Mouse (Mus musculus) stomach, embryonic 16.5 days (tissue): ENCODE data around the gene Gm49387. TPM values are rescaled to one million over a fixed set of nuclear protein-coding genes. Genes with fewer than 3 reads are reported as not detected.

Experiments used
- ATAC-seq: fragments of 200-750 bp; cut with Nextera tagmentation; 2 replicates; pipeline ENCODE4 v1.8.0; 2017; ENCODE audit warnings: moderate number of reproducible peaks, moderate TSS enrichment; ENCODE audit not compliant: insufficient read depth, low FRiP score
- H3K27ac ChIP-seq: fragments of 300-500 bp; sonication (generic); 2 replicates; pipeline ENCODE4 v1.5.1; 2014; ENCODE audit warnings: low read length
- H3K27me3 ChIP-seq: fragments of 300-500 bp; sonication (generic); 2 replicates; pipeline ENCODE4 v1.6.1; 2014; ENCODE audit warnings: low read length, control low read depth, mixed read lengths; ENCODE audit not compliant: control insufficient read depth, insufficient read depth
- H3K36me3 ChIP-seq: fragments of 300-500 bp; sonication (generic); 2 replicates; pipeline ENCODE4 v1.6.1; 2014; ENCODE audit warnings: low read length; ENCODE audit not compliant: control insufficient read depth, insufficient read depth
- H3K4me1 ChIP-seq: fragments of 300-500 bp; sonication (generic); 2 replicates; pipeline ENCODE4 v1.6.1; 2014; ENCODE audit warnings: low read length, control low read depth, mixed read lengths; ENCODE audit not compliant: control insufficient read depth, insufficient read depth
- H3K4me2 ChIP-seq: fragments of 300-500 bp; sonication (generic); 2 replicates; pipeline ENCODE4 v1.6.1; 2014; ENCODE audit warnings: low read depth, low read length, mixed read lengths
- H3K4me3 ChIP-seq: fragments of 300-500 bp; sonication (generic); replicated peaks from 2 replicates; pipeline ENCODE4 v1.5.1; 2014; ENCODE audit warnings: mild to moderate bottlenecking, low read length
- H3K9ac ChIP-seq: fragments of 300-500 bp; sonication (generic); 2 replicates; pipeline ENCODE4 v1.6.1; 2014; ENCODE audit warnings: low read length
- H3K9me3 ChIP-seq: fragments of 300-500 bp; sonication (generic); replicated peaks from 2 replicates; pipeline ENCODE4 v1.6.1; 2016; ENCODE audit warnings: low read length, control low read depth; ENCODE audit not compliant: control insufficient read depth
- WGBS: fragments of 180-500 bp; shearing (Covaris S2); extraction: QIAGEN DNeasy Blood & Tissue Kit; methylation state at CpG from one replicate; pipeline ENCODE4 v1.1.7; 2014; 5-methylcytosine and 5-hydroxymethylcytosine counted together
- polyA plus RNA-seq: library from polyadenylated mRNA; unstranded; fragments of >200 nt; fragmentation: Nextera tagmentation; extraction: Ambion mirVana; gene quantifications from 2 replicates; pipeline ENCODE4 v1.2.1, GENCODE M21; 2015

The Gm49387 gene
- polyA plus RNA-seq, 1 experiment from 2014 or later = 0.77 TPM

DNA sequence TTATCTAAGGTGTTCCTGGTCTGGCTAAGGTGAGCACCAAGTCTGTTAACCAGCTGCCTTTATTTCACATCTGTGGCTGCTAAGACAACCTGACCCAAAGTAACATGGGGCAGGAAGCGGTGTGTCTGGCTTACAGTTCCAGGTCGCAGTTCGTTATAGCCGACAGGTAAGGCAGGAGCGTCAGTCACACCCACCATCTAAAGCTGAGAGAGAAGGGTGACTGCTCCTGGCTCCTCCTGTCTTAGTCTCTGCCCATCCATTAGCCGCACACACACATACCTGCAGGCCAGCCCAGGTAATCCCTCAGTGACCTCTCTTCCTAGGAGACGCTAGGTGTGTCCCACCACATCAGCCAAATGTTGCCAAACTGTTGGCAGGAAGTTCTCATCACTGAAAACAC is 15.7 kb upstream of the Gm49387 start:
- Histone ChIP-seq H3K9ac (no peak overlapping the region), H3K27me3 (no peaks in the 10 kb centered on the region), H3K4me1 (peaks cover 36% of the 10 kb centered on the region), H3K4me3 (no peak overlapping the region), H3K9me3 (no peaks in the 10 kb centered on the region), H3K4me2 (no peak overlapping the region), H3K36me3 (no peaks in the 10 kb centered on the region), H3K27ac (no peak overlapping the region)
- ATAC-seq = no peak
- WGBS = 60% methylated on average over 7 of the region's 7 CpGs

DNA sequence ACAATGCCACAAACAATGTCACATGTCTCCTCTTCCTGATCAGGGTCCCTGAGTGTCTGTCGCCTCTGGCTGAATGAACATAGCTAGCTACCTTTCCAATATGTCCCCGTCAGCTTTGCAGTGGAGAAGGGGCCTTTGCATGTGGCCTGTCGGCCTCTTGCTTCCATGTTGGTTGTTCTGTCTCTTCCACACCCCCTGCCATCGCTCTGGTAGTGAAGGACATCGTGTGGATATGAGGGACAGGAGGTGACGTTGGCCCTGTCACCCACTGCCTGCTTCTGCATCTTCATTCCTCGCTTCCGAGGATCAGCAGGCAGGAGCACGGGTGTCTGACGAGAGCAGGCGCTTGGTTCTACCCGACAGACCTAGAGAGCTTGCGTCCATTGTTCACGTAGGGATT is 14.7 kb upstream of the Gm49387 start:
- H3K27ac ChIP-seq = no peak overlapping the region
- H3K27me3 ChIP-seq = no peaks in the 10 kb centered on the region
- H3K4me2 ChIP-seq = no peak overlapping the region
- no peak for ATAC-seq
- H3K36me3 ChIP-seq = no peaks in the 10 kb centered on the region
- H3K4me1 ChIP-seq = peaks cover 27% of the 10 kb centered on the region
- H3K4me3 ChIP-seq = no peak overlapping the region
- no peak overlapping the region for H3K9ac ChIP-seq
- WGBS = 89% methylated on average over 14 of the region's 14 CpGs
- no peaks in the 10 kb centered on the region for H3K9me3 ChIP-seq

GRCm38 (mm10) chr14:31654816-31655215 is 14.1 kb upstream of the Gm49387 start:
- no peaks in the 10 kb centered on the region for H3K9me3 ChIP-seq
- H3K4me1 ChIP-seq = peaks cover 22% of the 10 kb centered on the region
- H3K9ac ChIP-seq = no peak overlapping the region
- H3K4me2 ChIP-seq = no peak overlapping the region
- no peaks in the 10 kb centered on the region for H3K36me3 ChIP-seq
- ATAC-seq = no peak
- 86% methylated on average over 5 of the region's 5 CpGs for WGBS
- no peak overlapping the region for H3K4me3 ChIP-seq
- H3K27me3 ChIP-seq = no peaks in the 10 kb centered on the region
- H3K27ac ChIP-seq = no peak overlapping the region

- Histone ChIP-seq H3K27me3 (no peaks in the 10 kb centered on the region), H3K4me2 (no peak overlapping the region), H3K27ac (no peak overlapping the region), H3K36me3 (no peaks in the 10 kb centered on the region), H3K9me3 (no peaks in the 10 kb centered on the region), H3K4me3 (no peak overlapping the region), H3K4me1 (peaks cover 8% of the 10 kb centered on the region; the same call in 1 of the 2 replicates), H3K9ac (no peak overlapping the region)
- WGBS = 70% methylated on average over 14 of the region's 14 CpGs
- ATAC-seq = no peak
These were observed 12.6 kb upstream of the Gm49387 start for GRCm38 (mm10) chr14:31653101-31653875.

GRCm38 (mm10) chr14:31652624-31653023 is 11.9 kb upstream of the Gm49387 start:
- WGBS = 74% methylated on average over 1 of the region's 1 CpGs

DNA sequence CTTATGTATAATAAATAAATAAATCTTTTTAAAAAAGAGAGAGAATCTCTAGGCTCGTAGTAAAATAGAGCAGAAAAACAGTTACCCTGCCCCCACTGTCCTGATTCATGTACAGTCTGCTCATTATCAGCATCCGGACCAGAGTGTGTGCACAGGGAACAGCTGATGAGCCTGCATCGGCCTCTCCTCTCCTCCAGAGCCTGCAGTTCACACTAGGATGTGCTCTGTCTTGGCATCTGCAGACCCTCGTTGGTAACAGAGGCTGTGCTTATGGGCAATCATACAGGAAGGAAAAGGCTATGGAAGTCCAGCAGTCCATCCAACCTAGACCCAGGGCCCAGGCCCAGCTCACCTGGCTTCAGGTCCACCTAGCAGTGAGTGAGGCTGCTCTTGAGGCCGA is 11.4 kb upstream of the Gm49387 start:
- H3K27me3 ChIP-seq = no peaks in the 10 kb centered on the region

More at GRCm38 (mm10) chr14:31652624-31653023, 11.9 kb upstream of the Gm49387 start:
- H3K27me3 ChIP-seq = no peaks in the 10 kb centered on the region
- H3K9me3 ChIP-seq = no peaks in the 10 kb centered on the region
- H3K9ac ChIP-seq = no peak overlapping the region
- no peak overlapping the region for H3K27ac ChIP-seq
- no peak overlapping the region for H3K4me3 ChIP-seq
- no peak for ATAC-seq
- H3K4me2 ChIP-seq = no peak overlapping the region
- H3K4me1 ChIP-seq = peaks cover 3% of the 10 kb centered on the region; the same call in 1 of the 2 replicates
- no peaks in the 10 kb centered on the region for H3K36me3 ChIP-seq

DNA sequence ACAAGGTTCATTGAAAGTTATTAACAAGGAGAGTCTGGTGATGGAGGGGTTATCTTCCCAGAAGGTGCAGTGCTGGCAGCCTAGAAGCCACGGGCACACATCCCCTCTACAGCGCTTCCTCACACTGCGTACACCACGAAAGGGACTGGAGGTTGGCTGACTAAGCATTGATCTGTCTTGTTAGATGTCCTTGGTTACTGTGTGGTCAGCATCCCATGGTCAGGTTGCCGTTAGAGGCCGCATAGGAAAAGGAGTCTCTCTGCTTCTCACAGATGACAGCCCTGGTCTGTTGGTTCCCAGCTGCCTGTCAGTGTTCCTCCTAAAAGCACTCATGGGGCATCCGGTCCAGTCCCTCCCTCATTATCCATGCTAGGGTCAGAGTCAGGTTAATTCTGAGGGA is 10.5 kb upstream of the Gm49387 start:
- no peak for ATAC-seq
- Histone ChIP-seq H3K4me1 (no peaks in the 10 kb centered on the region), H3K27ac (no peak overlapping the region), H3K9ac (no peak overlapping the region; the same call in 1 of the 2 replicates), H3K36me3 (no peaks in the 10 kb centered on the region), H3K4me2 (no peak overlapping the region), H3K9me3 (no peaks in the 10 kb centered on the region), H3K27me3 (no peaks in the 10 kb centered on the region), H3K4me3 (no peak overlapping the region)
- 57% methylated on average over 7 of the region's 7 CpGs for WGBS

More for the DNA sequence above, 11.4 kb upstream of the Gm49387 start:
- 56% methylated on average over 5 of the region's 5 CpGs for WGBS
- ATAC-seq = no peak
- Histone ChIP-seq H3K36me3 (no peaks in the 10 kb centered on the region), H3K4me1 (no peaks in the 10 kb centered on the region), H3K9ac (no peak overlapping the region), H3K27ac (no peak overlapping the region), H3K4me3 (no peak overlapping the region), H3K4me2 (no peak overlapping the region), H3K9me3 (no peaks in the 10 kb centered on the region)

DNA sequence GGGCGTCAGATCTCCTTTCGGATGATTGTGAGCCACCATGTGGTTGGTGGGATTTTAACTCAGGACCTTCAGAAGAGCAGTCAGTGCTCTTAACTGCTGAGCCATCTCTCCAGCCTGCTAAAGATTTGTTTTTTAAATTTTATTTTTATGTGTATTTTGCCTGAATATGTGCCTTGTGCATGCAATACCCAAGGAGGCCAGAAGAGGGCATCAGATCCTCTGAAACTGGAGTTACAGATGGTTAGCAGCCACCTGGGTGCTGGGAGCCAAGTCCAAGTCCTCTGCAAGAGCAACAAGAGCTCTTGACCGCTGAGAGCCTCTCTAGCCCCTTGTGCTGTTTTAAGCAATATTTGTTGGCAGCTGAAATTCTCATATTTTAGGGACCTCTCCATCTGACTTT is 9.7 kb upstream of the Gm49387 start:
- no peaks in the 10 kb centered on the region for H3K36me3 ChIP-seq
- H3K9ac ChIP-seq = no peak overlapping the region
- no peak overlapping the region for H3K4me2 ChIP-seq
- no peak for ATAC-seq
- no peaks in the 10 kb centered on the region for H3K27me3 ChIP-seq
- H3K9me3 ChIP-seq = no peaks in the 10 kb centered on the region
- no peak overlapping the region for H3K4me3 ChIP-seq
- H3K4me1 ChIP-seq = no peaks in the 10 kb centered on the region
- H3K27ac ChIP-seq = no peak overlapping the region
- WGBS = 96% methylated on average over 3 of the region's 3 CpGs

DNA sequence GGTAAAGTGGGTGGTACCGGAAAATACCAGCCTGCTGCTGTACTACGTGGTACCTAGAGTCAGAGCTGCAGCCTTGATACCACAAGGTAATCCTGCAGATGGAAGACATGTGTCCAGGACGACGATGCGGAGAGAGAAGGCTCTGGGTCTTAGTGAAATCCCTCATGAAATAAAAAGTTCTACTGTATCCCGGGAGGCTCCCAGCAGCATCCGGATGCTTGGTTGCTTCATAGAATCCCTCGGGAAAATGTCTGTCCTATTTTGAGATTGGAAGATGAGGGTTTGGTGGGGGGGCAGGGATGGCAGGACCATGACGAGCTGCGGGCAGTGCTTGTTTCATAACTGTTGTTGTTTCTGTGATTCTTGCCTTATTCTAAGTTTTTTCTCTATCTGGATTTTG is 7.3 kb upstream of the Gm49387 start:
- Histone ChIP-seq H3K4me2 (no peak overlapping the region), H3K4me3 (no peak overlapping the region), H3K36me3 (no peaks in the 10 kb centered on the region), H3K27ac (no peak overlapping the region), H3K27me3 (no peaks in the 10 kb centered on the region), H3K9ac (no peak overlapping the region), H3K4me1 (no peaks in the 10 kb centered on the region), H3K9me3 (no peaks in the 10 kb centered on the region)
- ATAC-seq = no peak
- WGBS = 86% methylated on average over 10 of the region's 10 CpGs
